Mouse (Mus musculus) thymus, adult 18-20 months (tissue): ENCODE measurements around the gene Ddah2.
A peak's percentile ranks its signal among the peaks of the same experiment; 100 is the strongest.

Experiments used
- DNase-seq, 2 experiments: peaks; one replicate each; pipeline ENCODE4 v3.0.0; 2022; ENCODE audit warnings: mixed read lengths in 2 of 2

Gene Ddah2

GRCm38 (mm10) chr17:35079778-35080177, 20.9 kb downstream of the Ddah2 start:
- DNase-seq, result no peak

GRCm38 (mm10) chr17:35080248-35080647, 21.4 kb downstream of the Ddah2 start:
- DNase-seq, result no peak

- DNase-seq, result no peak
Observed at GRCm38 (mm10) chr17:35080710-35081109, 21.9 kb downstream of the Ddah2 start.

GRCm38 (mm10) chr17:35082841-35083576, 24.2 kb downstream of the Ddah2 start:
- no peak for DNase-seq

- DNase-seq, result no peak
Observed at GRCm38 (mm10) chr17:35083929-35084497, 25.2 kb downstream of the Ddah2 start.

GRCm38 (mm10) chr17:35085208-35085865, 26.5 kb downstream of the Ddah2 start, which contains the start of gene Ly6g6f:
Gene Ly6g6f (minus strand): TSS chr17:35085610.
- DNase-seq, result no peak

- DNase-seq, result no peak
Observed at GRCm38 (mm10) chr17:35088151-35088550, 29.3 kb downstream of the Ddah2 start.

GRCm38 (mm10) chr17:35088825-35089644, 30.2 kb downstream of the Ddah2 start, which contains the start of gene Abhd16a:
Gene Abhd16a (plus strand): TSS chr17:35089263.
- DNase-seq, result peak; percentile 85 to 89

GRCm38 (mm10) chr17:35090166-35090932, 31.5 kb downstream of the Ddah2 start:
- DNase-seq, result no peak

GRCm38 (mm10) chr17:35092403-35093198, 33.8 kb downstream of the Ddah2 start:
- DNase-seq, result no peak

- no peak for DNase-seq
Observed at GRCm38 (mm10) chr17:35094475-35095365, 35.9 kb downstream of the Ddah2 start.

- DNase-seq, result no peak
Observed at GRCm38 (mm10) chr17:35096597-35096996, 37.8 kb downstream of the Ddah2 start.

- no peak for DNase-seq
Observed at GRCm38 (mm10) chr17:35097164-35097655, 38.4 kb downstream of the Ddah2 start.

- no peak for DNase-seq
Observed at GRCm38 (mm10) chr17:35100196-35100765, 41.4 kb downstream of the Ddah2 start.

- DNase-seq, result no peak
Observed at GRCm38 (mm10) chr17:35101161-35101560, 42.3 kb downstream of the Ddah2 start.

- no peak for DNase-seq
Observed at GRCm38 (mm10) chr17:35102299-35102698, 43.5 kb downstream of the Ddah2 start.

GRCm38 (mm10) chr17:35103221-35103690, 44.4 kb downstream of the Ddah2 start:
- DNase-seq, result no peak

GRCm38 (mm10) chr17:35104079-35104478, 45.2 kb downstream of the Ddah2 start:
- no peak for DNase-seq

- no peak for DNase-seq
Observed at GRCm38 (mm10) chr17:35104754-35105153, 45.9 kb downstream of the Ddah2 start.
